Mouse (Mus musculus): Measurements from ENCODE around the gene Akt2. TPM values are rescaled to one million over a fixed set of nuclear protein-coding genes. Genes with fewer than 3 reads are reported as not detected.

Akt2 gene
- 72.0 and 72.9 TPM in 2 replicates for polyA plus RNA-seq (2014; fragmentation: Nextera tagmentation; extraction: Ambion mirVana)

GRCm38 (mm10) chr7:27591266-27592216, at the start of gene Akt2:
Gene Akt2 (plus strand): TSS chr7:27591552.
- under 1% methylated on average over 58 of the region's 71 CpGs for WGBS
- no peaks in the 10 kb centered on the region for H3K36me3 ChIP-seq (ENCODE audit: control insufficient read depth, insufficient read depth, low read length)

GRCm38 (mm10) chr7:27541922-27542321, 49.4 kb upstream of the Akt2 start:
- H3K9me3 ChIP-seq (ENCODE audit: control insufficient read depth, low read length): no peaks in the 10 kb centered on the region
- H3K4me1 ChIP-seq (ENCODE audit: control insufficient read depth, insufficient read depth, low read length): no peaks in the 10 kb centered on the region
- H3K9ac ChIP-seq (ENCODE audit: low read length): peak overlapping the region; percentile 62; the same call in 1 of the 2 replicates
- no peaks in the 10 kb centered on the region for H3K27me3 ChIP-seq (ENCODE audit: control insufficient read depth, insufficient read depth, low read length)
- H3K36me3 ChIP-seq (ENCODE audit: control insufficient read depth, insufficient read depth, low read length): peaks cover 2% of the 10 kb centered on the region; the same call in 1 of the 2 replicates
- peak overlapping the region; percentile 56 for H3K4me2 ChIP-seq (ENCODE audit: low read depth)
- WGBS: 59% methylated on average over 5 of the region's 5 CpGs
- peak overlapping the region; percentile 43 for H3K4me3 ChIP-seq (ENCODE audit: low read depth, low read length)
- no peak for ATAC-seq (ENCODE audit: insufficient read depth, low FRiP score, low TSS enrichment)
- DNase-seq (ENCODE audit: low spot score): no peak
- H3K27ac ChIP-seq (ENCODE audit: low read depth, low read length): no peak overlapping the region

More at GRCm38 (mm10) chr7:27591266-27592216, at the start of gene Akt2:
- Histone ChIP-seq H3K4me2 (ENCODE audit: low read depth) (peak within 1 kb of the TSS; percentile 57), H3K4me3 (ENCODE audit: low read depth, low read length) (peak within 1 kb of the TSS; percentile 67), H3K27me3 (ENCODE audit: control insufficient read depth, insufficient read depth, low read length) (no peaks in the 10 kb centered on the region), H3K9ac (ENCODE audit: low read length) (peak within 1 kb of the TSS; percentile 80), H3K4me1 (ENCODE audit: control insufficient read depth, insufficient read depth, low read length) (peaks cover 11% of the 10 kb centered on the region), H3K9me3 (ENCODE audit: control insufficient read depth, low read length) (no peaks in the 10 kb centered on the region), H3K27ac (ENCODE audit: low read depth, low read length) (peak within 1 kb of the TSS; percentile 97)
- DNase-seq (ENCODE audit: low spot score) (peak; percentile 96), ATAC-seq (ENCODE audit: insufficient read depth, low FRiP score, low TSS enrichment) (peak; percentile 89)

GRCm38 (mm10) chr7:27542392-27543033, 48.8 kb upstream of the Akt2 start:
- H3K9ac ChIP-seq (ENCODE audit: low read length): peak overlapping the region; percentile 62
- 2% methylated on average over 30 of the region's 30 CpGs for WGBS
- H3K36me3 ChIP-seq (ENCODE audit: control insufficient read depth, insufficient read depth, low read length): peaks cover under 1% of the 10 kb centered on the region; the same call in 1 of the 2 replicates
- H3K27ac ChIP-seq (ENCODE audit: low read depth, low read length): no peak overlapping the region
- H3K4me1 ChIP-seq (ENCODE audit: control insufficient read depth, insufficient read depth, low read length): no peaks in the 10 kb centered on the region
- DNase-seq (ENCODE audit: low spot score) (peak; percentile 87), ATAC-seq (ENCODE audit: insufficient read depth, low FRiP score, low TSS enrichment) (peak; percentile 89)
- peak overlapping the region; percentile 56 for H3K4me2 ChIP-seq (ENCODE audit: low read depth)
- H3K9me3 ChIP-seq (ENCODE audit: control insufficient read depth, low read length): no peaks in the 10 kb centered on the region
- H3K27me3 ChIP-seq (ENCODE audit: control insufficient read depth, insufficient read depth, low read length): no peaks in the 10 kb centered on the region
- peak overlapping the region; percentile 43 for H3K4me3 ChIP-seq (ENCODE audit: low read depth, low read length)

- H3K9me3 ChIP-seq (ENCODE audit: control insufficient read depth, low read length): no peaks in the 10 kb centered on the region
- WGBS: 56% methylated on average over 6 of the region's 6 CpGs
- peak overlapping the region; percentile 56 for H3K4me2 ChIP-seq (ENCODE audit: low read depth)
- ATAC-seq (ENCODE audit: insufficient read depth, low FRiP score, low TSS enrichment) (0 out of 2 replicates have a peak, but pooled peaks have one; percentile 13), DNase-seq (ENCODE audit: low spot score) (no peak)
- H3K4me1 ChIP-seq (ENCODE audit: control insufficient read depth, insufficient read depth, low read length): no peaks in the 10 kb centered on the region
- no peaks in the 10 kb centered on the region; the same call in 1 of the 2 replicates for H3K36me3 ChIP-seq (ENCODE audit: control insufficient read depth, insufficient read depth, low read length)
- H3K27me3 ChIP-seq (ENCODE audit: control insufficient read depth, insufficient read depth, low read length): no peaks in the 10 kb centered on the region
- no peak overlapping the region for H3K27ac ChIP-seq (ENCODE audit: low read depth, low read length)
- no peak overlapping the region for H3K9ac ChIP-seq (ENCODE audit: low read length)
- peak overlapping the region; percentile 43; the same call in 1 of the 2 replicates for H3K4me3 ChIP-seq (ENCODE audit: low read depth, low read length)
Measured at GRCm38 (mm10) chr7:27543065-27543464, 48.3 kb upstream of the Akt2 start.

- 92% methylated on average over 4 of the region's 4 CpGs for WGBS
- H3K36me3 ChIP-seq (ENCODE audit: control insufficient read depth, insufficient read depth, low read length): no peaks in the 10 kb centered on the region; the same call in 1 of the 2 replicates
- H3K4me1 ChIP-seq (ENCODE audit: control insufficient read depth, insufficient read depth, low read length): no peaks in the 10 kb centered on the region
- H3K27ac ChIP-seq (ENCODE audit: low read depth, low read length): no peak overlapping the region
- DNase-seq (ENCODE audit: low spot score): no peak
- no peaks in the 10 kb centered on the region for H3K27me3 ChIP-seq (ENCODE audit: control insufficient read depth, insufficient read depth, low read length)
- no peak for ATAC-seq (ENCODE audit: insufficient read depth, low FRiP score, low TSS enrichment)
- no peaks in the 10 kb centered on the region for H3K9me3 ChIP-seq (ENCODE audit: control insufficient read depth, low read length)
- no peak overlapping the region for H3K4me2 ChIP-seq (ENCODE audit: low read depth)
- no peak overlapping the region for H3K9ac ChIP-seq (ENCODE audit: low read length)
- H3K4me3 ChIP-seq (ENCODE audit: low read depth, low read length): no peak overlapping the region
Measured at GRCm38 (mm10) chr7:27543851-27544250, 47.5 kb upstream of the Akt2 start.

GRCm38 (mm10) chr7:27544675-27545370, 46.5 kb upstream of the Akt2 start:
- Histone ChIP-seq H3K36me3 (ENCODE audit: control insufficient read depth, insufficient read depth, low read length) (no peaks in the 10 kb centered on the region; the same call in 1 of the 2 replicates), H3K9ac (ENCODE audit: low read length) (no peak overlapping the region), H3K9me3 (ENCODE audit: control insufficient read depth, low read length) (no peaks in the 10 kb centered on the region), H3K27me3 (ENCODE audit: control insufficient read depth, insufficient read depth, low read length) (no peaks in the 10 kb centered on the region), H3K27ac (ENCODE audit: low read depth, low read length) (no peak overlapping the region), H3K4me1 (ENCODE audit: control insufficient read depth, insufficient read depth, low read length) (no peaks in the 10 kb centered on the region), H3K4me2 (ENCODE audit: low read depth) (no peak overlapping the region), H3K4me3 (ENCODE audit: low read depth, low read length) (no peak overlapping the region)
- WGBS: 91% methylated on average over 12 of the region's 12 CpGs
- ATAC-seq (ENCODE audit: insufficient read depth, low FRiP score, low TSS enrichment) (no peak), DNase-seq (ENCODE audit: low spot score) (no peak)

- ATAC-seq (ENCODE audit: insufficient read depth, low FRiP score, low TSS enrichment): no peak
- Histone ChIP-seq H3K9ac (ENCODE audit: low read length) (no peak overlapping the region), H3K27me3 (ENCODE audit: control insufficient read depth, insufficient read depth, low read length) (no peaks in the 10 kb centered on the region), H3K27ac (ENCODE audit: low read depth, low read length) (no peak overlapping the region), H3K4me1 (ENCODE audit: control insufficient read depth, insufficient read depth, low read length) (no peaks in the 10 kb centered on the region; the same call in 1 of the 2 replicates), H3K36me3 (ENCODE audit: control insufficient read depth, insufficient read depth, low read length) (no peaks in the 10 kb centered on the region), H3K4me2 (ENCODE audit: low read depth) (no peak overlapping the region), H3K4me3 (ENCODE audit: low read depth, low read length) (no peak overlapping the region), H3K9me3 (ENCODE audit: control insufficient read depth, low read length) (no peaks in the 10 kb centered on the region)
- 86% methylated on average over 6 of the region's 6 CpGs for WGBS
- DNase-seq (ENCODE audit: low spot score): no peak
Measured at GRCm38 (mm10) chr7:27549597-27549996, 41.8 kb upstream of the Akt2 start.

- Histone ChIP-seq H3K4me3 (ENCODE audit: low read depth, low read length) (peak overlapping the region; percentile 71), H3K4me1 (ENCODE audit: control insufficient read depth, insufficient read depth, low read length) (no peaks in the 10 kb centered on the region; the same call in 1 of the 2 replicates), H3K27me3 (ENCODE audit: control insufficient read depth, insufficient read depth, low read length) (no peaks in the 10 kb centered on the region), H3K36me3 (ENCODE audit: control insufficient read depth, insufficient read depth, low read length) (no peaks in the 10 kb centered on the region), H3K27ac (ENCODE audit: low read depth, low read length) (no peak overlapping the region), H3K9ac (ENCODE audit: low read length) (no peak overlapping the region), H3K9me3 (ENCODE audit: control insufficient read depth, low read length) (no peaks in the 10 kb centered on the region), H3K4me2 (ENCODE audit: low read depth) (peak overlapping the region; percentile 72)
- 56% methylated on average over 5 of the region's 5 CpGs for WGBS
- no peak for DNase-seq (ENCODE audit: low spot score)
- ATAC-seq (ENCODE audit: insufficient read depth, low FRiP score, low TSS enrichment): no peak
Measured at GRCm38 (mm10) chr7:27552070-27552469, 39.3 kb upstream of the Akt2 start.
